Mouse (Mus musculus) thymus, postnatal 14 days (tissue): ENCODE data around the gene Ptprr.
A peak's percentile ranks its signal among the peaks of the same experiment; 100 is the strongest.

Source experiments
- DNase-seq: peaks from one replicate; pipeline ENCODE4 v3.0.0; 2021

Gene Ptprr

DNA sequence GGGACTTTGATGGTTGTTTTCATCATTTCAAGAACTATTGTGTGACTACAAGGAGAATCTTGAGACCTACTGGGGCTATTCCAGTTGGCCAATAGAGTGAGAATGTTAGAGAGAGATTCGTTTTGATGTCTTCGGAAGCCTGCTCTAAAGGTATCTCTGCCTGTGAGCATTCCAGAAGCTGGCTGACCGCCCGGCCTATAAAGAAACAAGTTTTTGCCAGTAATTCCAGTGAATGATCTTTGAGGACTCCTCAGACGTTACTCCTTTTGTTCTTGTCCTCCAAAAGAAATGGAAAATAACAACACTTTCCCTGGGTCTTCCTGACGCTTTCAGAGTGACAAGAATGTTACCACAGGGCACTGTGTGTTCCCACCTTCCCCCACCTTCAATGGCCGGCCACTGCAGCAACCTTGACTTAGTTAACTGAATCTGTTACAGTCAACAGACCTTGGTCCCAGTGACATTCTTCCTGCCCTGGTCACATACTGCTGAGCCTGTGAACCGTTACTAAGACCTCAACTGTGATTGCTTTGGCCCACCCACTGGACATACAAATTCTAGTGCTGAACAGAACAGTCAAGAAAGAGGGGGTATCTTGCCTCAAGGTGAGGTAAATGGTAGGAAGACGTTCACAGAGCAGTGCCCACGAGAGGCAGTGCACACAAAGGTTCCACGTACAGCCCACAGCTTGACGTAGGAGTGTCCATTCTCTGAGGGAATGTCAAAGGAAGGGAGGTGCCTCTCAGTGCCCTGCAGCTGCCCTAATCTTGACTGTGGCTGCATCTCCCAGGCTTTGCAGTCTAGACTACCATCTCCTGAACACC, 252.8 kb downstream of the Ptprr start:
- DNase-seq, result no peak

DNA sequence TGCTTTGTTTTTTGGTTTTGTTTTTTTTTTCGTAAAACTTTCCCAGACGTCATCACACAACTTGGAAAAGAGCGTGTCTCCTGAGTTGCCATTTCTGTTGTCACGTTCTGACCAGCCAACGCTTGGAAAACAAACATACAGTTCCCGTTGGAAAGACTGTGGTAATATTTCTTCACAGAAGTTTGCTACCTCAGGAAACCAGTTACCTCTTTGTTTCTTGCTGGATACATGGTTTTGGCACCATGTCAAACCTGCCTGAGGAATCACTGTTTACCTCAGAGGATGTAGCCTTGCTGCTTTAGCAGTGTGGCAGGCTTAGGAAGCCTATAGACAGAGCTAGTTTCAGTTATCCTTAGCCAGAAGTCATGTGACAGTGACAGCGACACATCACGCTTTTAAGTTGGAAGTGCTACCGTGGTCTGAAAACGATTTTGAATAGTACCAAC, 253.5 kb downstream of the Ptprr start:
- no peak for DNase-seq

DNA sequence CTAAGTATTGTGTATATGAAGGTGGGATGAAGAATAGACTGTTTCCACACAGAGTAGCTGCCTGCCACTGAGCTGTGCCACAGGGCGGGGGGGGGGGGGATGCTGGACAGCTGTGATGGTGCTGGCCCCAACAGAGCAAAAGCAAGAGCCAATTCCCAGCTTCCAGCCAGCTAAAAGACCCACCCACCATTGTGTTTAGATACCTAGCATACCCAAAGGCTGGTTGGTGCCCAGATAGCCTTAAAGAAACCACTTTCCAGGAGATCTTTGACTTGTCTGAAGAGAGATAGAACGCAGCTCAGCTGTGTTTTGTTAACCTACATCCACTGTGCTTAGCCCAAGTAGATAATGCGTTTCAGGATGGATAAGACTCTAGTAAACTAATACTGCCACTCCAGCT, 254.1 kb downstream of the Ptprr start:
- DNase-seq, result no peak

DNA sequence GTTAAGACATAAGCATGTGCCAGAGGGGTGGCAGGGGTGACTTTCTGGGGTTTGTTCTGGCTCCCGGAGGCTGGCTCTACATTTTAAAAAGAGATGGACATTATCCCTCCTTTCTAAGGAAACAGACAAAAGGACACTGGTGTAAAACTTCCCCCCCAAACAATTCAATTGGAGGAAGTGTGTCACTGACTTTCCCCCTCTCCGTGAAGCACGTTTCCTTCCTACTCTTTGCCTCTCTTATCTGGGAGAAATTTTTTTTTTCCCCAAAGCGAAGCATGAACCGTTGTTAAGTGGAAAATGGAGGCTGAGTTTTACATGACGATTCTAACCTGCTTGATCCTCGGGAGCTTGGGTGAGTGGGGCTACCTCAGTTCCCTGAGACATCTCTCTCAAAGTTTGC, 257.3 kb downstream of the Ptprr start, which contains the start of gene Ptprb:
Gene Ptprb (plus strand): TSS at position 244 of the 400 bp plus-strand sequence.
- no peak for DNase-seq

- no peak for DNase-seq
Measured at GRCm38 (mm10) chr10:116286697-116287344, 268.8 kb downstream of the Ptprr start.

DNA sequence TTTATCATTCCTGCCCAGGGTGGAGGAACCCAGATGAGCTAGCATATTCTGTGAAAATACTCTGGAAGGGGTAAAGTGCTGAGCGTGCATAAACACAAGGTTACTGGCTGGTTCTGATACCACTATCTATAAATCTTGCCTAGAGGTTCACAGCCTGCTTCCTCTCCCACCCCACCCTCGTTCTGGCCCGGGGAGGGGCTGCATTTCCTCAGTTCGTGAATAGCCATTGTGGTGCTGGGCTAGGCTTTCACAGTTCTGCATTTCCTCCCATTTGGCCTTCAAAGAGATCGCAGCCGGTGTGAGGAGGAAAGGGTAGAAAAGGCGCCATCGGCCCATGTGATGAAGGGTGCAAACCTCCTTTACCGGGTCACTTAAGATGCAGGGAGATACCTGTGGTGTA, 270.1 kb downstream of the Ptprr start:
- no peak for DNase-seq

DNA sequence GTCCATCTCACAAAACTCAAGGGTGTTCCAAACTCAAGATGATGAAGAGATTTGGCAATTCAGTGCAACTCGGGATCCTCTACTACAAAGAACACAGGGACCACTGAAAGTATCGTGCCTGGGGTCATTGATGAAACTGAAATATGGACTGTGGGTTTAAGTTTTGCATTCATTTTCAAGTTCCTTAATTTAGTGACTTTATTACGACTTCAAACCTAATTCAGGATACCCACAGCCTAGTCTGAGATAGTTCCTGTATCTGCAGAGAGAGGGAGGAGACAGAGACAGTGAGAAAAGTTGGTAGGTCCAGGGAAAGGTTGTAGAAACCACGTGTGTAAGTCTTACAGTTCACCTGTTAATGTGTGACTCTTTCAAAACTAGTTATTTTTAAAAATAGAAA, 272.5 kb downstream of the Ptprr start:
- no peak for DNase-seq

- no peak for DNase-seq
Measured at GRCm38 (mm10) chr10:116291153-116291755, 273.2 kb downstream of the Ptprr start.

- no peak for DNase-seq
Measured at GRCm38 (mm10) chr10:116296439-116296838, 278.4 kb downstream of the Ptprr start.

GRCm38 (mm10) chr10:116297854-116298253, 279.8 kb downstream of the Ptprr start:
- no peak for DNase-seq

DNA sequence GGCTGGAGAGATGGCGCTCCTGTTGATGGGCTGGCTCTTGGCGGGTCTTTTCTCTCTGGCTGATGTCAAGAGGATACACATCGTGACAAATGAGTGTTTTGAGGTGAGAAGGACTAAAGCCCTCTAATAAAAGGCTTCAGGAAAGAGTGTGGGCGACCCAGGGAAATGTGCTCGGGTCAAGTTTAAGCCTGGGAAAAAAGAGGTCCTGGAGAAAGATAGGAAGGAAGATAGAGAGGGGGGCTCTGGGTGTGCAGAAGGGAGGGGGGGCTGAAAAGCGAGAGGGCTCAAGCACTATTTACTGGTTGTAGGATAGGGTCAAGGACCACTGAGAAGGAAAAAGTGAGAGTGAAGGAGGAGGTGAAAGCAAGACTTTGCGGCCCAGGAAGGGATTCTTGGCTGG, 282.8 kb downstream of the Ptprr start:
- no peak for DNase-seq

GRCm38 (mm10) chr10:116301258-116301657, 283.2 kb downstream of the Ptprr start:
- DNase-seq, result no peak

- DNase-seq, result no peak
Measured at GRCm38 (mm10) chr10:116304355-116304754, 286.3 kb downstream of the Ptprr start.

GRCm38 (mm10) chr10:116309460-116309859, 291.4 kb downstream of the Ptprr start:
- no peak for DNase-seq

- no peak for DNase-seq
Measured at GRCm38 (mm10) chr10:116310516-116311210, 292.6 kb downstream of the Ptprr start.

DNA sequence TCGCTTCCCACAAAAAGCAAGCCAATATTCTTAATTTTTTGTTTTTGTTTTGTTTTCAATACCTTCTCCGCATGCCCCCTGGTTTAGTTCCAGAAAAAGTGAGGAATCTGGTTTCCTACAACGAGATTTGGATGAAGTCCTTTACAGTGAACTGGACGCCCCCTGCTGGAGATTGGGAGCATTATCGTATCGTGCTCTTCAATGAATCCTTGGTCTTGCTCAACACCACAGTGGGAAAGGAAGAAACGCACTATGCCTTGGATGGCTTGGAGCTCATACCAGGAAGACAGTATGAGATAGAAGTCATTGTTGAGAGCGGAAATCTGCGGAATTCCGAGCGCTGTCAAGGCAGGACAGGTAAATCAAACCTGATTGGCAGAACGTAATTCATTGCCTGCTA, 301.2 kb downstream of the Ptprr start:
- DNase-seq, result peak; percentile 45
